Mouse (Mus musculus) stomach, embryonic 15.5 days (tissue): Measurements from ENCODE around the gene Mybpc3. TPM values are rescaled to one million over a fixed set of nuclear protein-coding genes. Genes with fewer than 3 reads are reported as not detected.

Experiments
- ATAC-seq: fragments of 200-750 bp; cut with Nextera tagmentation; 2 replicates; pipeline ENCODE4 v1.8.0; 2017; ENCODE audit warnings: low read depth, moderate number of reproducible peaks, moderate TSS enrichment; ENCODE audit not compliant: insufficient read depth, low FRiP score
- H3K27ac ChIP-seq: fragments of 300-500 bp; sonication (generic); 2 replicates; pipeline ENCODE4 v1.5.1; 2015; ENCODE audit warnings: mild to moderate bottlenecking, inconsistent platforms
- H3K27me3 ChIP-seq: fragments of 300-500 bp; sonication (generic); replicated peaks from 2 replicates; pipeline ENCODE4 v1.6.1; 2015; ENCODE audit warnings: inconsistent platforms
- H3K36me3 ChIP-seq: fragments of 300-500 bp; sonication (generic); 2 replicates; pipeline ENCODE4 v1.6.1; 2015; ENCODE audit warnings: inconsistent platforms
- H3K4me1 ChIP-seq: fragments of 300-500 bp; sonication (generic); 2 replicates; pipeline ENCODE4 v1.6.1; 2015; ENCODE audit warnings: inconsistent platforms
- H3K4me2 ChIP-seq: fragments of 300-500 bp; sonication (generic); 2 replicates; pipeline ENCODE4 v1.6.1; 2015; ENCODE audit warnings: mild to moderate bottlenecking, inconsistent platforms
- H3K4me3 ChIP-seq: fragments of 300-500 bp; sonication (generic); replicated peaks from 2 replicates; pipeline ENCODE4 v1.5.1; 2015; ENCODE audit warnings: inconsistent platforms
- H3K9ac ChIP-seq: fragments of 300-500 bp; sonication (generic); 2 replicates; pipeline ENCODE4 v1.6.1; 2015; ENCODE audit warnings: inconsistent platforms
- H3K9me3 ChIP-seq: fragments of 300-500 bp; sonication (generic); 2 replicates; pipeline ENCODE4 v1.6.1; 2016; ENCODE audit warnings: inconsistent platforms
- WGBS: fragments of 180-500 bp; shearing (Covaris S2); methylation state at CpG from one replicate; pipeline ENCODE4 v1.1.7; 2015; 5-methylcytosine and 5-hydroxymethylcytosine counted together
- polyA plus RNA-seq: library from polyadenylated mRNA; unstranded; fragments of >200 nt; fragmentation: Nextera tagmentation; extraction: Ambion mirVana; gene quantifications from 2 replicates; pipeline ENCODE4 v1.2.1, GENCODE M21; 2015

Mybpc3 gene
- polyA plus RNA-seq, 1 experiment from 2014 or later, result 0.67 TPM

DNA sequence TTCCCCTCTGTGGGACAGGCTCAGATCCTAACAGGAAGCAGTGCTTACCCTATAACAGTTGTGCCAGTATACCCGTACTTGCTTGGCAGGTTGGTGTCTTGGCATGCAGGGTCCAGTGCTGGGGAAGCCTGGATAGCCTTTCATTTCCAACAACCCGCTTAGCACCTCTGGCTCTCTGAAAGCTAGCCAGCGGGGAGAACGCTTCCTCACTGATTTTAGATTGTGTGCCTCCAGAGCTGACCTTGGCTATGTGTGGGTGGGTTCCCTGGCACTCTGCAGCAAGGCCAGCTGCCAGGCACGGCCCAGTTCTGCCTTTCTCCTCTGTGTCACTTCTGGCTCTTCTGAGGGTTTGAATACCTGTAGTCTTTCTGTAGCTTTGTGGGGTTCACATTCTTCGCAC, 12.2 kb downstream of the Mybpc3 start:
- ATAC-seq, result no peak
- Histone ChIP-seq H3K27ac (no peak overlapping the region), H3K27me3 (no peaks in the 10 kb centered on the region), H3K4me1 (no peaks in the 10 kb centered on the region), H3K9me3 (no peaks in the 10 kb centered on the region), H3K9ac (no peak overlapping the region), H3K4me3 (no peak overlapping the region), H3K4me2 (no peak overlapping the region), H3K36me3 (no peaks in the 10 kb centered on the region)
- WGBS, result 81% methylated on average over 6 of the region's 6 CpGs

DNA sequence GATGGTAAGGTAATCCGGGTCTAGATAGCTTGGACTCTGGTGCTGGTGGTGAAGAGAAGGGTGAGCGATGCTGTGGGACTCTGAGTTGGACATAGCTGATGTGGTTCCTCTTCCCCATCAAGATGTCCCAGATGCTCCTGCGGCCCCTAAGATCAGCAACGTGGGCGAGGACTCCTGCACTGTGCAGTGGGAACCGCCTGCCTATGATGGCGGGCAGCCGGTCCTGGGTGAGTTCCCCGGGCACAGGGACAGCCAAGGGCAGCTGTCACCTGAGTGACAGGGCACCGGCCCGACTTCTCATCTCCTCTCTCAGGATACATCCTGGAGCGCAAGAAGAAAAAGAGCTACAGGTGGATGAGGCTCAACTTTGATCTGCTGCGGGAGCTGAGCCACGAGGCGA, 13.3 kb downstream of the Mybpc3 start:
- no peak for ATAC-seq
- Histone ChIP-seq H3K9ac (no peak overlapping the region), H3K27me3 (no peaks in the 10 kb centered on the region), H3K9me3 (no peaks in the 10 kb centered on the region), H3K4me3 (no peak overlapping the region), H3K36me3 (no peaks in the 10 kb centered on the region), H3K4me2 (no peak overlapping the region), H3K4me1 (no peaks in the 10 kb centered on the region), H3K27ac (no peak overlapping the region)
- WGBS, result 87% methylated on average over 15 of the region's 15 CpGs

DNA sequence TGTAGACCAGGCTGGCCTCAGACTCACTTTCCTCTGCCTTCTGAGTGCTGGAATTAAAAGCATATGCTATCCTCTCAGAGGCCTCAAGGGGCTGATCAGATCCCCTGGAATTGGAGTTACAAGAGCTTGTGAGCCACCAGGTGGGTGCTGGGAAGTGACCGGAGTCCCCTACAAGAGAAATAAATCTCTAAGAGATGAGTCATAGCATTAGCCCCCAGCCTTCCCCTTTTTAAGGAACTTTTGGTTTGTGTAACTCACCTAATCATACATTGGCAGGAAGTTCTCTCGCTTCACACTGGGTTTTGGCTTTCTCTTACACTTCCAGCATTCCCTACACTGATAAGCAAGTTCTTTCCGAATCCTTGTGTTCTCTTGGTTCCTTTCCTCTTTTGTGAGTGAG, 14.1 kb downstream of the Mybpc3 start:
- Histone ChIP-seq H3K27ac (no peak overlapping the region), H3K4me3 (no peak overlapping the region), H3K4me1 (no peaks in the 10 kb centered on the region), H3K27me3 (no peaks in the 10 kb centered on the region), H3K9ac (no peak overlapping the region), H3K36me3 (no peaks in the 10 kb centered on the region), H3K9me3 (no peaks in the 10 kb centered on the region), H3K4me2 (no peak overlapping the region)
- WGBS, result 62% methylated on average over 3 of the region's 3 CpGs
- ATAC-seq, result no peak

DNA sequence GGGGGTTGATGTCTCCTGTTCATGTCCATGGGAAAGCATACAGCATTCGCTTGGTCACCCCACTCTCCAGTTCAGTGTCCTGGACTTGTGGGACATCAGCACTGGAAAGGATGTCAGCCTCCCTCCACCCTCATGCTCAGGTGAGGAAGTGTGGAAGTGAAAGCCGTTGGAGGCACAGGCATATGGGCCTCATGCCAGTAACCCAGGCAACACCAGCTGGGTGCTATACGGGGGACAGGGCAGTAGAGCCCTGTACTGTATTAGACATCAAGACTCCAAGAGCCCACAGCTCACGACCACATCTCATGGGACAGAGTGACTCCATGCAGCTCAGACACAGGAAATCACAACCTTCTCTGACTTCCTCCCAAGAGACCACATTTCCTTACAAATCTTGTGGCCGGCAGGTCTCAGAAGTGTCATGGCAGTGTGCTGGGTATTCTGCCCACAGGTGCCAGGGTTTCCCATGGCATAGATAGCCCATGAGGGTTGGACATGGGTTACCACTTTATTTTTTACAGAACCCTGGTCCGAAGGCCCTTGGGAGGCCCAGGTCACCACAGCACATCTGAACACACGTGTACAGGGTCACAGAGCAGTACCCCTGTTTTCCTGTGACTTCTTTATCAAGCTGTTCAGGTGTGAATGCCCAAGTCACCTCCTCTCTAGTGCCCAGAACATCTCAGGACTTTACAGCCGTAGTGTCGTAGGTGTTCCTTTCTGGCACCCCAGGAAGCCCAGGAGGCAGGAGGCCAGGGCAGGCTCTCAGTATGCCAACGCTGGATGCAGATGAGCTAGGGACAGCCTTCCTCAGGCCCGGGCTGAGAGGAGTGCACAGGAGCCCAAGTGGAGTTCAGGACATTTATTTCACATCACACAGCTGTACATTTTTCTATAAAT, 18.8 kb downstream of the Mybpc3 start:
- Histone ChIP-seq H3K4me2 (no peak overlapping the region), H3K27me3 (no peaks in the 10 kb centered on the region), H3K4me1 (no peaks in the 10 kb centered on the region), H3K9ac (no peak overlapping the region), H3K4me3 (no peak overlapping the region), H3K27ac (no peak overlapping the region), H3K36me3 (0 out of 2 replicates have a peak, but pooled peaks cover 3% of the 10 kb centered on the region), H3K9me3 (no peaks in the 10 kb centered on the region)
- WGBS, result 75% methylated on average over 11 of the region's 11 CpGs
- ATAC-seq, result no peak

DNA sequence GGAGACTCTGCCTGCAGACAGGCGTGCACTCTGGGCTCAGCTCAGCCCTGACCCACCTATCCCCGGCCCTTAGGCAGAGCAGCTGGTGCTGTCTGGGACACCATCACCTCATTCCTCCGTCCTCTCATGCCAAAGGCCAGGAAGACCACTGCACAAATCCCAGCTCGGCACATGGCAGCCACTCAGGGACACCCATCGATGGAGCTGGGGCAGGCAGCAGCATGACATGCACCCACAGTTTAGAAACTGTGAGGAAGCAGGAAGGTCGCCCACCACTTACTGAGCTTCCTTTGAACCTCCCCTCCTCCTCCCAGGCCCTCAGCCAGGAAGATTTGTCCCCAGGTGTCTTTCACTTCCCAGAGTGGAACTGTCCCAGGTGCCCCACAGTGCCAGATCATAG, 19.5 kb downstream of the Mybpc3 start:
- Histone ChIP-seq H3K4me1 (no peaks in the 10 kb centered on the region), H3K27ac (no peak overlapping the region), H3K27me3 (no peaks in the 10 kb centered on the region), H3K9me3 (no peaks in the 10 kb centered on the region), H3K4me3 (no peak overlapping the region), H3K9ac (no peak overlapping the region), H3K36me3 (0 out of 2 replicates have a peak, but pooled peaks cover 5% of the 10 kb centered on the region), H3K4me2 (no peak overlapping the region)
- WGBS, result 66% methylated on average over 6 of the region's 6 CpGs
- peak; percentile 27; the same call in 1 of the 2 replicates for ATAC-seq

DNA sequence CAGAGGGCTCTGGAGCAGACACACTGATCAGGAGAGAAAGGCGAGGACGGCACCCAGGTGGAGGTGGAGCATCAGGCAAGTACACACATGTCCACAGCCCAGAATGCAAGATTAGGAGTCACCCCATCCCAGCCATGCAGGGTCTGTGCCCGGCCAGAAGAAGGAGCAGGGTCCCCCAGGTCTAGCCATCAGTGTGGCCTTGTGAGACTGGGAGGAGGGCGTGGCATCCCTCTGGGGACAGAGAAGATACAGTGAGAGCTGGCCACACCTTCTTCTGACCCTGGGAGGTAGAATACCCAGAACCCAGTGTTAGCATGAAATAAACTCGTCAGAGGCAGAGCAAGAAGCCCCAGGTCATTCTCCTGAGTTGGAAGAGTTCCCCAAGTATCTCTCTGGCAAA, 21.4 kb downstream of the Mybpc3 start:
- Histone ChIP-seq H3K27me3 (no peaks in the 10 kb centered on the region), H3K27ac (no peak overlapping the region), H3K4me2 (no peak overlapping the region), H3K9me3 (no peaks in the 10 kb centered on the region), H3K4me1 (no peaks in the 10 kb centered on the region), H3K9ac (no peak overlapping the region), H3K4me3 (no peak overlapping the region), H3K36me3 (0 out of 2 replicates have a peak, but pooled peaks cover 8% of the 10 kb centered on the region)
- WGBS, result 65% methylated on average over 5 of the region's 5 CpGs
- ATAC-seq, result no peak

DNA sequence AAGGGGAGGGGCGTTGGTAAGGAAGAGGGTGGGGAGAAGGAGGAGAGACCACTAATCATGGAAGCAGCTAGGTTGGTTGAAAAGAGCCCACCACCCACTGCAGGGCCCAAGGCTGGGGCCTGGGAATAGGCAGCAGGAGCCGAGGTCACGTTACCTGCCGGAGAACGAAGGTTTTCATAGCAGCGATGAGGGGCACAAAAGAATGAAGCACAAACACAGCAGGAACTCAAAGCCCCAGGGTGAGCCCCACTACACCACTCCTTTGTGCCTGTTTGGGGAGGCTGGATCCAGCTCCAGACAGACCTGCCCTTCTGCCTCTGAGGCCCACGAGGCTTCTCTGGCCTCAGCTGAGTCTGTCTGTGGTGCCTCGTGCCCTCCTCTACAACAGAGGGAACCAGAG, 21.8 kb downstream of the Mybpc3 start:
- ATAC-seq, result no peak
- WGBS, result 77% methylated on average over 8 of the region's 8 CpGs
- Histone ChIP-seq H3K9me3 (no peaks in the 10 kb centered on the region), H3K4me1 (no peaks in the 10 kb centered on the region), H3K9ac (no peak overlapping the region), H3K27ac (no peak overlapping the region), H3K27me3 (no peaks in the 10 kb centered on the region), H3K36me3 (0 out of 2 replicates have a peak, but pooled peaks cover 8% of the 10 kb centered on the region), H3K4me2 (no peak overlapping the region), H3K4me3 (no peak overlapping the region)

DNA sequence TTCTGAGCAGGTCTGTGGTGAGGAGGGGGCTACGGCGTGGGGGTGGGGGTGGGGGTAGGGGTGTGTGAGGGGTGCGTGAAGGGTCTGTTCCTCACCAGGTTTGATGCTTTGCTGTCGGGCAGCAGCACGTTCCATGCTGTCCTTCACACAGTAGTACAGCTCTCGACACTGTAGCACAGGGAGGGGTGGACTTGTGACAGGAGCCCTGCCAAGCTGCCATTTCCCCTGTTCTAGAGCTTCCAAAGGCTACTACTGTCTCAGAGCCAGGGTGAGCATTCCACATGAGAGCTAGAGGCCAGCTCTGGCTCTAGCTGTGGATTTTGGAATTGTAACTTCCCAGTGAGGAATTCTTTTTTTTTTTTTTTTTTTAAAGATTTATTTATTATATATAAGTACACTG, 25.0 kb downstream of the Mybpc3 start:
- no peak overlapping the region for H3K4me3 ChIP-seq
- no peaks in the 10 kb centered on the region for H3K9me3 ChIP-seq
- 86% methylated on average over 6 of the region's 6 CpGs for WGBS
- H3K27me3 ChIP-seq, result no peaks in the 10 kb centered on the region
- H3K9ac ChIP-seq, result no peak overlapping the region
- no peak for ATAC-seq
- no peak overlapping the region for H3K4me2 ChIP-seq
- no peaks in the 10 kb centered on the region for H3K4me1 ChIP-seq
- no peak overlapping the region for H3K27ac ChIP-seq
- H3K36me3 ChIP-seq, result 0 out of 2 replicates have a peak, but pooled peaks cover 10% of the 10 kb centered on the region

DNA sequence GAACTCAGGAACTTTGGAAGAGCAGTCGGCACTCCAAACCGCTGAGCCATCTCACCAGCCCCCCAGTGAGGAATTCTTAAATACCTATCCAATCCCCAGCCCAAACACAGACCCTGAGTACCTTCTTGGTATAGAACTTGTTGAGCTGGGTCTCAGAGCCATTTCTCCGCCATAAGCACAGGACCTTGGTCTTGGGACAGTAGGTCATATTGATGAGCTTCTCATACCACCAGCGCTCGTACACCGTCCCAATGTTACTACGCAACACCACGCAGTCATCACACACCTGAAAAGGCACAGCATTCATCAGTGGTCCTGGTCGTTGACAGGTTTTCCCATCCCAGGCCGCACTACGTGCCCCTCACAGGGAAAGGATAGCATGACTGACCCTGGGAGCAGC, 25.5 kb downstream of the Mybpc3 start:
- Histone ChIP-seq H3K4me3 (no peak overlapping the region), H3K4me2 (no peak overlapping the region), H3K27me3 (no peaks in the 10 kb centered on the region), H3K27ac (no peak overlapping the region), H3K4me1 (no peaks in the 10 kb centered on the region), H3K9me3 (no peaks in the 10 kb centered on the region), H3K9ac (no peak overlapping the region), H3K36me3 (0 out of 2 replicates have a peak, but pooled peaks cover 9% of the 10 kb centered on the region)
- ATAC-seq, result no peak
- WGBS, result 93% methylated on average over 11 of the region's 11 CpGs

DNA sequence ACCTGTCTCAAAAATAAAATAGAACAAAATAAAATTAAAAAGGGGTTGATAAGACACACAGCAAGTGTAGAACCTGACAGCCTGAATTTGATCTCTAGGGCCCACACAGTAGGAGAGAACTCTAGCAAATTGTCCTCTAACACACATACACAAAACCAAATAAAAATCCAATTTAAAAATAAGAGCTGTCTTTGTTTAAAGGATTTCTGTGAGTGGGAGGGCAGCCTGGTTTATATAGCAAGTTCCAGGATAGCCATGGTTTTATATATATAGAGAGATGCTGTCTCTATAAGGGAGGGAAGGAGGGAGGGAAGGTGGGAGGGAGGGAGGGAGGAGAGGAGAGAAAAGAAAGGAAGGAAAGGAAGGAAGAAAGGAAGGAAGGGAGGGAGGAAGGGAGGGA, 30.2 kb downstream of the Mybpc3 start:
- H3K4me2 ChIP-seq, result no peak overlapping the region
- ATAC-seq, result no peak
- H3K9ac ChIP-seq, result no peak overlapping the region
- no peak overlapping the region for H3K4me3 ChIP-seq
- peaks cover 9% of the 10 kb centered on the region; the same call in 1 of the 2 replicates for H3K36me3 ChIP-seq
- H3K9me3 ChIP-seq, result no peaks in the 10 kb centered on the region
- no peaks in the 10 kb centered on the region for H3K27me3 ChIP-seq
- H3K27ac ChIP-seq, result no peak overlapping the region
- H3K4me1 ChIP-seq, result no peaks in the 10 kb centered on the region

DNA sequence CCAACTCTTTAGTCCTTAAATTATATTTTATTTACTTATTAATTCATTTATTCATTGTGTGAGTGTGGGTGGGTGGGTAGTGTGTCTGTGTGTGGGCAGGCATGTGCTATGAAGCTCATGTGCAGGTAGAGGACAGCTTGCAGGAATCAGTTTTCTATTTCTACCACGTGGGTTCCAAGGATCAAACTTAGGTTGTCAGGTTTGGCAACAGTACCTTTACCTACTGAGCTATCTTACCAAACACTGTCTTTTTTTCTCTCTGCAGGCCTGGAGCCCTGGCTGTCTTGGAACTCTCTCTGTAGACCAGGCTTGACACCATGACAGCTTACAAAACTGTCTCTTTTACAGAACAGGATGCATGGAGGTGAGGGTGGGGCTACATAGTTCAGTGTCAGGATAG, 33.4 kb downstream of the Mybpc3 start:
- no peak overlapping the region for H3K9ac ChIP-seq
- no peak overlapping the region for H3K4me2 ChIP-seq
- no peak overlapping the region for H3K4me3 ChIP-seq
- H3K27ac ChIP-seq, result no peak overlapping the region
- WGBS, result 71% methylated on average over 1 of the region's 1 CpGs
- H3K27me3 ChIP-seq, result no peaks in the 10 kb centered on the region
- peaks cover 12% of the 10 kb centered on the region; the same call in 1 of the 2 replicates for H3K36me3 ChIP-seq
- no peak for ATAC-seq
- no peaks in the 10 kb centered on the region for H3K4me1 ChIP-seq
- H3K9me3 ChIP-seq, result no peaks in the 10 kb centered on the region

DNA sequence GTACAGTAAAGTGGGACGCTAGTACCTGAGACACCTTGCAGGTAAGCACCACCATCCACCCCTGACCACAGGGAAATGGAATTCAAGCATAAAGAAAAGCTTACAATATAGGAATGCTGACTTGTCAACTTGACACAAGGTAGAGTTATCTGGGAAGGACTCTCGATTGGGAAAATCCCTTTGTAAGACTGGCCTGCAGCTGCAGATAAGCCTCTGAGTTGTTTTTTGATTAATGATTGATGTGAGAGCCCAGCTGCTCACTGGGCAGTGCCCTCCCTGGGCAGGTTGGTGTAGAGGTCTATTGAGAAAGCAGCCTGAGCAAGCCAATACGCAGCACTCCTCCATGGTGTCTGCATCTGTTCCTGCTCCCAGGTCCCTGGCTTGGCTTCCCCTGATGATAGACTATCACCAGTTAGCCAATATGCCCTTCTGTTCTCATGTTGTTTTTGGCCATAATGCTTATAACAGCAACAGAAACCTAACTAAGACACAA, 35.0 kb downstream of the Mybpc3 start:
- H3K27ac ChIP-seq, result no peak overlapping the region
- no peaks in the 10 kb centered on the region for H3K9me3 ChIP-seq
- H3K9ac ChIP-seq, result no peak overlapping the region
- H3K4me2 ChIP-seq, result no peak overlapping the region
- H3K36me3 ChIP-seq, result peaks cover 14% of the 10 kb centered on the region; the same call in 1 of the 2 replicates
- H3K4me1 ChIP-seq, result no peaks in the 10 kb centered on the region
- no peak for ATAC-seq
- H3K4me3 ChIP-seq, result no peak overlapping the region
- WGBS, result 71% methylated on average over 3 of the region's 3 CpGs
- H3K27me3 ChIP-seq, result no peaks in the 10 kb centered on the region
